Mouse (Mus musculus) embryonic facial prominence, embryonic 13.5 days (tissue): ENCODE measurements around the gene Gm9844. TPM values are rescaled to one million over a fixed set of nuclear protein-coding genes. Genes with fewer than 3 reads are reported as not detected.
"Not testable (repeated sequence)": the region's sequence is repeated elsewhere in the genome, so short reads cannot be mapped to it uniquely, and the experiment has no call there.

ENCODE experiments used
- ATAC-seq: fragments of 200-750 bp; cut with Nextera tagmentation; 2 replicates; pipeline ENCODE4 v1.8.0; 2017; ENCODE audit warnings: low read depth; ENCODE audit not compliant: insufficient number of reproducible peaks, insufficient read depth, low FRiP score, low TSS enrichment
- H3K27ac ChIP-seq: fragments of 300-500 bp; sonication (generic); 2 replicates; pipeline ENCODE4 v1.5.1; 2015; ENCODE audit warnings: moderate library complexity, mild to moderate bottlenecking, inconsistent platforms
- H3K27me3 ChIP-seq: fragments of 300-500 bp; sonication (generic); 2 replicates; pipeline ENCODE4 v1.6.1; 2015; ENCODE audit warnings: mild to moderate bottlenecking, inconsistent platforms
- H3K36me3 ChIP-seq: fragments of 300-500 bp; sonication (generic); 2 replicates; pipeline ENCODE4 v1.6.1; 2015; ENCODE audit warnings: mild to moderate bottlenecking, inconsistent platforms
- H3K4me1 ChIP-seq: fragments of 300-500 bp; sonication (generic); 2 replicates; pipeline ENCODE4 v1.6.1; 2015; ENCODE audit warnings: inconsistent platforms
- H3K4me2 ChIP-seq: fragments of 300-500 bp; sonication (generic); 2 replicates; pipeline ENCODE4 v1.6.1; 2015; ENCODE audit warnings: moderate library complexity, mild to moderate bottlenecking, inconsistent platforms
- H3K4me3 ChIP-seq: fragments of 300-500 bp; sonication (generic); 2 replicates; pipeline ENCODE4 v1.5.1; 2015; ENCODE audit warnings: mild to moderate bottlenecking, inconsistent platforms
- H3K9ac ChIP-seq: fragments of 300-500 bp; sonication (generic); 2 replicates; pipeline ENCODE4 v1.6.1; 2015; ENCODE audit warnings: mild to moderate bottlenecking, inconsistent platforms
- H3K9me3 ChIP-seq: fragments of 300-500 bp; sonication (generic); 2 replicates; pipeline ENCODE4 v1.6.1; 2016; ENCODE audit warnings: inconsistent platforms
- WGBS: fragments of 180-500 bp; shearing (Covaris S2); methylation state at CpG from one replicate; pipeline ENCODE4 v1.1.7; 2015; ENCODE audit warnings: mixed read lengths; 5-methylcytosine and 5-hydroxymethylcytosine counted together
- polyA plus RNA-seq: library from polyadenylated mRNA; unstranded; fragments of >200 nt; fragmentation: Nextera tagmentation; extraction: Ambion mirVana; gene quantifications from 2 replicates; pipeline ENCODE4 v1.2.1, GENCODE M21; 2015

The Gm9844 gene
- polyA plus RNA-seq, 1 experiment from 2014 or later = 19.6 TPM

DNA sequence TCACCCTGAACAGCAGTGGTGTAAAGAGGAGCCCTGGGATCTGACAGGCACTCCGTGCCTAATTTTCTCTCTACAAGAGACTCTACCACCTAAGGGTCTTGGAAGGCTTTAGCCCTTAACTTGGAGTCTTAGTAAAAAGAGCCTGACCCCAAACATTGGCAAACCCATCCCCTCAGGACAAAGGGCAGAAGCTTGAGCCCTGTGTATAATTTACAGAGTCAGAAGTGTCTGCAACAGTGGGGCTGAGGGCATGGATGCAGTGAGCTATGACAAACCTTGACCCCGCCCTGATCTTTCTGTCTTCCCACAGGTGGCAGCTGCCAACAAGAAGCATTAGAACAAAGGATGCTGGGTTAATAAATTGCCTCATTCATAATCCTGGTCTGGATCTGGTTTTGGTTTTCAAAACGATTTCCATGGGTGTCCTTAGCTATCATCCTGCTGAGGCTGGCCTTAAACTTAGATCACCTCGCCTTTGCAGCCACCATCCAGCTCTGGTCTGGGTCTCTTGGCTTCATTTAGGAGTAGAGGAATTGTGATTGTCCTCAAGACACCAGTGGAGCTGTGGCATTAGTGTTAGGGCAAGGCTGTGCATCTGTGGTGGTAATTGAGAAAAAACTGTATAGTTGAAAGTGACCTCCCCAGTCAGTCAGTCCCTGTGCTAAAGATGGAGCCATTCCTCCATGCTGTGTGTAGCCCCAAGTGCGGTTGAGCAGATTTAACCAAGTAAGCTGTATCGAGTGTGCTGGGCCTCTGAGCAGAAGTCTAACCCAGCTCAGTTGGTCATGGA, 27.6 kb downstream of the Gm9844 start:
- no peak for ATAC-seq
- peaks cover 59% of the 10 kb centered on the region for H3K36me3 ChIP-seq

DNA sequence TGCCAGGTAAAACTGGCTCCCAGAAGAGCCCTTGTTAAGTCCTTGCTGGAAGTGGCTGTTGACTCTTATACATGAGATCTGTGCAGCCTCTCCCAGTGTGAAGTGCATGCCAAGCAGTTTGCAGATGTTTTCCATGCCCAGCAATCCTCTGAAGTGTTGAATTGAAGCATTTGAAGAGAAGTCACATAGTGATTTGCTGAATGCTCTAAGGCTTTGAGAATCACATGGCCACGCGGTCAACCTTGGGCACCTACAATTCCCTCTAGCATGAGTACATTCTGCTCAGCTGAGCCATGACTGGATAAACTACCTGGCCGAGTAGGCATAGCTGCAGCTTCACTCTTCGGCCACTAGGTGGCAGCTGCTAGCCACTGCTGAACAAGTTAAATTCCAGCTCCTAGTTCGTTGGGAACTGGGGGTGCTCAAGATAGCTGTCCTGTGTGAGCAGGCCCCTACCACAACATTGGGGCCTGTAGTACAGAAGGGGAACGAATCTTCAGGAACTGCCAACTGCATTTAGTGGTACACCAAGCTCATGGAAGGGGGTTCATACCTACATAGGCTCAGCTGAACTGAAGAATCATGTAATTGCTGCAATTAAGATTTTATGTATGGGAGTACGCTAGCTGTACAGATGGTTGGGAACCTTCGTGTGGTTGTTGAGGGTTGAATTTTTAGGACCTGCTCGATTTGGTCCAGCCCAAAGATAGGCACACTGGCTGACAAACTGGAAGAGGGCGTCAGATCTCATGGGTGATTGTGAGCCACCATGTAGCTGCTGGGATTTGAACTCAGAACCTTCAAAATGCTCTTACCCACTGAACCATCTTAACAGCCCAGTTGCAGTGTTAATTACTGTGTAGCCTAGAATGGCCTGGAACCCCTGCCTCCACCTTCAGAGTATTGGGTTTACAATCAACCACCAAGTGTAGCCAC, 28.5 kb downstream of the Gm9844 start:
- peak overlapping the region; percentile 35; the same call in 1 of the 2 replicates for H3K27ac ChIP-seq
- H3K9me3 ChIP-seq = no peaks in the 10 kb centered on the region
- WGBS = 30% methylated on average over 10 of the region's 10 CpGs
- H3K4me2 ChIP-seq = no peak overlapping the region
- no peak overlapping the region for H3K4me3 ChIP-seq
- no peaks in the 10 kb centered on the region for H3K27me3 ChIP-seq
- H3K36me3 ChIP-seq = peaks cover 58% of the 10 kb centered on the region
- H3K4me1 ChIP-seq = peaks cover 24% of the 10 kb centered on the region
- ATAC-seq = peak; percentile 49
- H3K9ac ChIP-seq = no peak overlapping the region

More for the DNA sequence above, 27.6 kb downstream of the Gm9844 start:
- Histone ChIP-seq H3K27ac (peak overlapping the region; percentile 35; the same call in 1 of the 2 replicates), H3K9me3 (no peaks in the 10 kb centered on the region; the same call in 1 of the 2 replicates), H3K4me1 (peaks cover 28% of the 10 kb centered on the region), H3K4me2 (no peak overlapping the region), H3K4me3 (no peak overlapping the region), H3K9ac (no peak overlapping the region), H3K27me3 (no peaks in the 10 kb centered on the region)
- WGBS = 79% methylated on average over 6 of the region's 6 CpGs

DNA sequence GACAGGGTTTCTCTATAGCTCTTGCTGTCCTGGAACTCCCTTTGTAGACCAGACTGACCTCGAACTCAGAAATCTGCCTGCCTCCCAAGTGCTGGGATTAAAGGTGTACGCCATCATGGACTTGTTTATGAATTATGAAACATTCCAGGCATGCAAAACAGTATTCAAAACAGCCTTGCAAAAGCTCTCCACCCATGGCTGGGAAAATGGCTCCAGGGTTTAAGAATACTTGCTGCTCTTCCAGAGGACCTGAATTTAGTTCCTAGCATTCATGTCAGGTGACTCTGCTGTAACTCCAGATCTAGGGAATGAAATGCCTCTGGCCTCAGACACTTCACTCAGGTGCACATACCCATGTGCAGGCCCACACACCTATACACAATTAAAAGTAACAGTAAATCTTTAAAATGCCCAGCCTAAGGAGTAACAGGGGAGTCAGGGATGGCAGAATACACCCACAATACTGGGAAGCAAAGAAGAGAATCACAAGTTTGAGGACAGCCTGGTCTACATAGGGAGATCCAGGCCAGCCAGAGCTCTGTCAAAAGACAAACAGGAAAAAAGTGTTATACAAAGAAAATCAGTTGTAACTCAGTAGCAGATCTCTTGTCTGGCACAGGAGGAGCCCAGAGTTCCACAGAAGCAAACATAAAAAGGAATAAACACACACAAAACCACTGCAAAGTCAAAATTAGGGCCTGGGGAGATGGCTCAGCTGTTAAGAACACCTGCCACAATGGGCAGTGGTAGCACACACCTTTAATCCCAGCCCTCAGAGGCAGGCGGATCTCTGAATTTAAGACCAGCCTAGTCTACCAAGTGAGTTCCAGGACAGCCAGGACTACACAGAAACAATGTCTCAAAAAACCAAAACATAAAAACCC, 29.5 kb downstream of the Gm9844 start:
- WGBS = 62% methylated on average over 3 of the region's 3 CpGs
- Histone ChIP-seq H3K27ac (no peak overlapping the region), H3K4me3 (no peak overlapping the region), H3K9ac (no peak overlapping the region), H3K9me3 (no peaks in the 10 kb centered on the region), H3K4me2 (no peak overlapping the region), H3K4me1 (peaks cover 15% of the 10 kb centered on the region), H3K36me3 (peaks cover 49% of the 10 kb centered on the region), H3K27me3 (no peaks in the 10 kb centered on the region)
- no peak for ATAC-seq

DNA sequence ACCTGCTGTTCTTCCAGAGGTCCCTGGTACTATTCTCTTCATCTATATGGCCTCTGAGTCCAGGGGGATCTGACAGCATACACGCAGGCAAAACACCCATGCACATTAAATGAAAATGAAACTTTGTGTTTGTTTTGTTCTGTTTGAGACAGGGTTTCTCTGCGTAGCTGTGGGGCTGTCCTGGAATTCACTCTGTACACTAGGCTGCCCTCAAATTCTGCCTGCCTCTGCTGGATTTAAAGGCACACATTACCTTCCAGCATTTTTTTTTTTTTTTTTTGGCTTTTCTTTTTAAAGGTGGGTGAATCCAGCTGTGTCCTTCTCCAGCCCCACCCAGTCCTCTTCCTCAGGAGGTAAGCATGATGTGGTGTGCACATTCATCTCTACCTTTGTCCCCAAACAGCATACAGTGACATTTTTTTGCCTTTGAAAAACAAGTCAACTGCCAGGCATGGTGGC, 30.1 kb downstream of the Gm9844 start:
- Histone ChIP-seq H3K4me1 (peaks cover 8% of the 10 kb centered on the region), H3K27me3 (no peaks in the 10 kb centered on the region), H3K4me2 (no peak overlapping the region), H3K27ac (no peak overlapping the region), H3K9ac (no peak overlapping the region), H3K4me3 (no peak overlapping the region), H3K9me3 (no peaks in the 10 kb centered on the region), H3K36me3 (peaks cover 42% of the 10 kb centered on the region)
- WGBS = 66% methylated on average over 2 of the region's 2 CpGs
- ATAC-seq = no peak

DNA sequence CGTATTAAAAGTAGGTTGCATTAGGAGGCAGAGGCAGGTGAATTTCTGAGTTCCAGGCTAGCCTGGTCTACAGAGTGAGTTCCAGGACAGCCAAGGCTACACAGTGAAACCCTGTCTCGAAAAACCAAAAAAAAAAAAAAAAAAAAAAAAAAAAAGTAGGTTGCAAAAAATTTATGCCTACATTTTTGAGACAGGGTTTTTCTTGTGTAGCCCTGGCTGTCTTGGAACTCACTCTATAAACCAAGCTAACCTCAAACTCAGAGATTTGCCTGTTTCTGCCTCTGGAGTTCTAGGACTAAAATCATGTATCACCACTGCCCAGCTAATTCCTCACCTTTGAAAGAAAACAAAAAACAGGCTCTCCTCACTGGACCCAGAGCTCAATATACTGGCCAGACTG, 33.7 kb downstream of the Gm9844 start:
- not testable (repeated sequence) for H3K9me3 ChIP-seq, H3K9ac ChIP-seq, H3K27me3 ChIP-seq, H3K36me3 ChIP-seq, H3K4me3 ChIP-seq, H3K27ac ChIP-seq, H3K4me1 ChIP-seq, H3K4me2 ChIP-seq, ATAC-seq
- 83% methylated on average over 2 of the region's 2 CpGs for WGBS

DNA sequence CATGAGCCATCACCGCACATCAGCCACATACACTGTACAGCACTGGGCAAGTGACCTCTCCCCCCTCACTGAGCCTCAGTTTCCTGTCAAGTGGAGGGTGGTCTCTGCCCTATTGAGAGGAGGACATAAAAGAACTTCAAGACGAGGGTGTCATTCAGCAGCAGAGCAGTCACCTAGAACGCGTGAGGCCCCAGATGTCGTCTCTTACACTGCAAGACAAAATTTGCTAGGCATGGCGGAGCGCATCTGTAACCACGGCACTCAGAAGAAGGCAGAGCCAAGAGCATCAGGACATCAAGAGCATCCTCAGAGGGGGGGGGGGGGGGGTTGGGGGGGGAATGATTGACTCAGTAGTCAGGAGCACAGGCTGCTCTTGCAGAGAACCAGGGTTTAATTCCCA, 34.3 kb downstream of the Gm9844 start:
- Histone ChIP-seq H3K9ac (no peak overlapping the region), H3K27ac (no peak overlapping the region), H3K36me3 (0 out of 2 replicates have a peak, but pooled peaks cover 1% of the 10 kb centered on the region), H3K27me3 (no peaks in the 10 kb centered on the region), H3K4me1 (no peaks in the 10 kb centered on the region), H3K4me2 (no peak overlapping the region), H3K9me3 (no peaks in the 10 kb centered on the region), H3K4me3 (no peak overlapping the region)
- ATAC-seq = no peak
- 84% methylated on average over 8 of the region's 8 CpGs for WGBS

DNA sequence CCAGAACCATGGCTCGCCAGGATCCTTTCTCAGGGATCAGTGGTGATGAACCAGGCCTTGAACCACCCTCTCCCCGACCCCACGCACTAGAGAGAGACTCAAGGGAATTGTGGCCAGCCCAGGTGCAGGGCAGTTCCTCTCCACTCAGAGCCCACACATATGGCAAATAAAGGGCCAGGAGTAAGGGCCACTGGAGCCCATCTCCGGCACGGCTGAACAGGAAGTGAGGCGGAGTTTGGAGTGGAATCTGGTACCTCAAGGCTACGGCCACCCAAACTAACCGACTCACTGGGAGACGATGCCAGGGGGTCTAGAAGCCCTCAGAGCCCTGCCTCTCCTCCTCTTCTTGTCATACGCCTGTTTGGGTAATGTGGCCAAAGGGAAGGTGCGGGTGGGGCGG, 35.2 kb downstream of the Gm9844 start, which contains the start of gene Cd79a:
Gene Cd79a, plus strand, starts transcription at position 158 of the 400 bp plus-strand sequence.
- Histone ChIP-seq H3K9ac (0 out of 2 replicates have a peak within 1 kb of the TSS, but pooled peaks have one; percentile 16), H3K4me3 (no peak within 1 kb of the TSS), H3K4me1 (peaks cover 3% of the 10 kb centered on the region; the same call in 1 of the 2 replicates), H3K36me3 (no peaks in the 10 kb centered on the region), H3K27ac (no peak within 1 kb of the TSS), H3K27me3 (no peaks in the 10 kb centered on the region), H3K9me3 (no peaks in the 10 kb centered on the region), H3K4me2 (no peak within 1 kb of the TSS)
- WGBS = 57% methylated on average over 12 of the region's 12 CpGs
- no peak for ATAC-seq

DNA sequence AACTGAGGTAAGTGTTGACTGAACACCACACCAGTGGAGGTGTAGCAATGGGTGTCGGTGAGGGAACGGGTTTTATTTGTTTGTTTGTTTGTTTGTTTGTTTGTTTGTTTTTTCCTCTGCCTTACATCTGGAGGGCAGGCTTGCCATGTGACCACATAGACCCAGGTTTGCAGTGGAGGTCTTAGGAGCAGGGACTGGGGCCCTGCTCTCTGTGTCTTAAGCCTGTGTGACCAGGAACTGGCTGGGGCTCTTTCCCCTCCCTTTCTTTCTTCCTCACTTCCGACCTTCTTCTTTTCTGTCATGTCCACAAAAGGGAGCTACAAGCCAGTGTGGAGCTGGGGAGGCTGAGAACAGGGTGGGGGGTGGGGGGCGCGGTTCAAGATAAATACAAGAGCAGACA, 35.9 kb downstream of the Gm9844 start:
- Histone ChIP-seq H3K4me3 (no peak overlapping the region), H3K9ac (no peak overlapping the region), H3K4me2 (no peak overlapping the region), H3K27me3 (no peaks in the 10 kb centered on the region), H3K36me3 (no peaks in the 10 kb centered on the region), H3K9me3 (no peaks in the 10 kb centered on the region), H3K27ac (no peak overlapping the region), H3K4me1 (peaks cover 7% of the 10 kb centered on the region; the same call in 1 of the 2 replicates)
- WGBS = 76% methylated on average over 5 of the region's 5 CpGs
- ATAC-seq = no peak

DNA sequence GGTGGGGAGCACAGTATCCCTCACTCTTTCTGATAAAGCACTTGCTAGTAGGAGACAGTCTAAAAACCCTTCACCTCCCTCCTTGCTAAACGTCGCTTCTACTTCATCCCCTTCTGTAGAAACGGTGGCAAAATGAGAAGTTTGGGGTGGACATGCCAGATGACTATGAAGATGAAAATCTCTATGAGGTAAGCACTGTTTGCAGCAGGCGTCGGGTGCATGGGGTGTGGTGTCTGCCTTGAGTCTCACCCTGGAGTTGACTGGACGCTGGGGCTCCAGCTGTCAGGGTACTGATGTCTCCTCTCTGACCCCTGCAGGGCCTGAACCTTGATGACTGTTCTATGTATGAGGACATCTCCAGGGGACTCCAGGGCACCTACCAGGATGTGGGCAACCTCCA, 39.1 kb downstream of the Gm9844 start:
- peaks cover 28% of the 10 kb centered on the region for H3K4me1 ChIP-seq
- no peak overlapping the region for H3K27ac ChIP-seq
- no peaks in the 10 kb centered on the region for H3K9me3 ChIP-seq
- no peak overlapping the region for H3K9ac ChIP-seq
- ATAC-seq = no peak
- WGBS = 86% methylated on average over 6 of the region's 6 CpGs
- no peaks in the 10 kb centered on the region for H3K36me3 ChIP-seq
- H3K27me3 ChIP-seq = no peaks in the 10 kb centered on the region
- no peak overlapping the region for H3K4me3 ChIP-seq
- H3K4me2 ChIP-seq = no peak overlapping the region

DNA sequence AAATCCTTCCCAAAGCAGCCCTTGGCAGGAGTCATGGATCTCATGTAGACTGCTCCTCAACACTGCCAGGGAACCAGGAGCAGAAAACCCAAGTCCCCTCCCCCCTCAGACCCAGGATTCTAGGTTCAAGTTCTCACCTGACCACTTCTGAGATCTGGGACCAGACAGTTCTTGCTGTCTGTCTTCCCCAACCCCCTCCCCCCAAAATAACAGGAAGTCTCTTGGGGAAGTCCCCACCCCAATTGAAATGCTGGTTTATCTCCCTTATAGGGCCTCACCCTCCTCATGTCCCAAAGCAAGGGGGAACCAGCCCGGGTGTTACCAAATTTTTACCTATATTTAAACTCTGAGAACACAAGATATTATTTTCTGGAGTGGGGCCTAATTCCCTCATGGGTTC, 39.8 kb downstream of the Gm9844 start:
- 62% methylated on average over 1 of the region's 1 CpGs for WGBS
- H3K27me3 ChIP-seq = no peaks in the 10 kb centered on the region
- H3K4me3 ChIP-seq = no peak overlapping the region; the same call in 1 of the 2 replicates
- no peaks in the 10 kb centered on the region for H3K36me3 ChIP-seq
- peak overlapping the region; percentile 76 for H3K4me2 ChIP-seq
- peaks cover 36% of the 10 kb centered on the region for H3K4me1 ChIP-seq
- H3K27ac ChIP-seq = peak overlapping the region; percentile 87
- no peaks in the 10 kb centered on the region for H3K9me3 ChIP-seq
- peak overlapping the region; percentile 84; the same call in 1 of the 2 replicates for H3K9ac ChIP-seq
- ATAC-seq = no peak

DNA sequence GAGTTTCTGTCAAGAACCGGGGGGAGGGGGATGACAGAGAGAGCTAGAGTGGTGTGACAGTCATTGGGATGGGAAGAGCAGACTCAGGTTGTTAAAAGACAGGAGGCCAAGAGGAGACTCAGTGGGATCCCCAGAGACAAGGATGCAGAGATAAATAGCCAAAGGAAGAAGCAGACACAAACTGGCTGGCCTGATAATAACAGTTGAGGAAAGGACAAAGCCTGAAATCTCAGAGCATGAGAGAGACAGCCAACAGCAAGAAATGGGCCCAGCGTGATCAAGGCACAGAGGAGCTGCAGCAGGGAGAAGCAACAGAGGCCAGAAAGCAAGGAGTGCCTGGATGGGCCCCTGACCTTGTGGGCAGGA, 40.2 kb downstream of the Gm9844 start:
- peak overlapping the region; percentile 76 for H3K4me2 ChIP-seq
- H3K4me3 ChIP-seq = peak overlapping the region; percentile 81
- no peaks in the 10 kb centered on the region for H3K27me3 ChIP-seq
- H3K36me3 ChIP-seq = no peaks in the 10 kb centered on the region
- no peaks in the 10 kb centered on the region for H3K9me3 ChIP-seq
- peak overlapping the region; percentile 87 for H3K27ac ChIP-seq
- 55% methylated on average over 2 of the region's 2 CpGs for WGBS
- ATAC-seq = no peak
- peak overlapping the region; percentile 84 for H3K9ac ChIP-seq
- peaks cover 40% of the 10 kb centered on the region for H3K4me1 ChIP-seq
